Mouse (Mus musculus) embryonic facial prominence, embryonic 14.5 days (tissue): Measurements from ENCODE around the gene Ensa. TPM values are rescaled to one million over a fixed set of nuclear protein-coding genes. Genes with fewer than 3 reads are reported as not detected.

Experiments used
- ATAC-seq: fragments of 200-750 bp; cut with Nextera tagmentation; 2 replicates; pipeline ENCODE4 v1.8.0; 2017; ENCODE audit warnings: low read depth, moderate number of reproducible peaks, moderate TSS enrichment
- DNase-seq: peaks from one replicate; pipeline ENCODE4 v3.0.0-alpha.2; 2015; ENCODE audit warnings: low spot score
- H3K27ac ChIP-seq: fragments of 300-500 bp; sonication (generic); replicated peaks from 2 replicates; pipeline ENCODE4 v1.5.1; 2014; ENCODE audit warnings: low read depth, mild to moderate bottlenecking, low read length, moderate library complexity
- H3K27me3 ChIP-seq: fragments of 300-500 bp; sonication (generic); replicated peaks from 2 replicates; pipeline ENCODE4 v1.6.1; 2014; ENCODE audit warnings: low read length; ENCODE audit not compliant: control insufficient read depth, insufficient read depth
- H3K36me3 ChIP-seq: fragments of 300-500 bp; sonication (generic); 2 replicates; pipeline ENCODE4 v1.6.1; 2014; ENCODE audit warnings: low read length, mixed read lengths; ENCODE audit not compliant: control insufficient read depth, insufficient read depth
- H3K4me1 ChIP-seq: fragments of 300-500 bp; sonication (generic); 2 replicates; pipeline ENCODE4 v1.6.1; 2014; ENCODE audit warnings: antibody characterized with exemption, low read length; ENCODE audit not compliant: control insufficient read depth, insufficient read depth
- H3K4me2 ChIP-seq: fragments of 300-500 bp; sonication (generic); 2 replicates; pipeline ENCODE4 v1.6.1; 2014; ENCODE audit warnings: low read depth, mild to moderate bottlenecking, low read length, moderate library complexity, mixed read lengths
- H3K4me3 ChIP-seq: fragments of 300-500 bp; sonication (generic); 2 replicates; pipeline ENCODE4 v1.5.1; 2014; ENCODE audit warnings: low read depth, mild to moderate bottlenecking, low read length
- H3K9ac ChIP-seq: fragments of 300-500 bp; sonication (generic); 2 replicates; pipeline ENCODE4 v1.6.1; 2014; ENCODE audit warnings: low read depth, mild to moderate bottlenecking, low read length, moderate library complexity, mixed read lengths
- H3K9me3 ChIP-seq: fragments of 300-500 bp; sonication (generic); 2 replicates; pipeline ENCODE4 v1.6.1; 2016; ENCODE audit warnings: low read length; ENCODE audit not compliant: control insufficient read depth
- WGBS: fragments of 180-500 bp; shearing (Covaris S2); extraction: QIAGEN DNeasy Blood & Tissue Kit; methylation state at CpG from one replicate; pipeline ENCODE4 v1.1.7; 2014; 5-methylcytosine and 5-hydroxymethylcytosine counted together
- polyA plus RNA-seq: library from polyadenylated mRNA; unstranded; fragments of >200 nt; fragmentation: Nextera tagmentation; extraction: Ambion mirVana; gene quantifications from 2 replicates; pipeline ENCODE4 v1.2.1, GENCODE M21; 2014

Ensa gene
- polyA plus RNA-seq, 1 experiment from 2014 or later, result 59.8 TPM

DNA sequence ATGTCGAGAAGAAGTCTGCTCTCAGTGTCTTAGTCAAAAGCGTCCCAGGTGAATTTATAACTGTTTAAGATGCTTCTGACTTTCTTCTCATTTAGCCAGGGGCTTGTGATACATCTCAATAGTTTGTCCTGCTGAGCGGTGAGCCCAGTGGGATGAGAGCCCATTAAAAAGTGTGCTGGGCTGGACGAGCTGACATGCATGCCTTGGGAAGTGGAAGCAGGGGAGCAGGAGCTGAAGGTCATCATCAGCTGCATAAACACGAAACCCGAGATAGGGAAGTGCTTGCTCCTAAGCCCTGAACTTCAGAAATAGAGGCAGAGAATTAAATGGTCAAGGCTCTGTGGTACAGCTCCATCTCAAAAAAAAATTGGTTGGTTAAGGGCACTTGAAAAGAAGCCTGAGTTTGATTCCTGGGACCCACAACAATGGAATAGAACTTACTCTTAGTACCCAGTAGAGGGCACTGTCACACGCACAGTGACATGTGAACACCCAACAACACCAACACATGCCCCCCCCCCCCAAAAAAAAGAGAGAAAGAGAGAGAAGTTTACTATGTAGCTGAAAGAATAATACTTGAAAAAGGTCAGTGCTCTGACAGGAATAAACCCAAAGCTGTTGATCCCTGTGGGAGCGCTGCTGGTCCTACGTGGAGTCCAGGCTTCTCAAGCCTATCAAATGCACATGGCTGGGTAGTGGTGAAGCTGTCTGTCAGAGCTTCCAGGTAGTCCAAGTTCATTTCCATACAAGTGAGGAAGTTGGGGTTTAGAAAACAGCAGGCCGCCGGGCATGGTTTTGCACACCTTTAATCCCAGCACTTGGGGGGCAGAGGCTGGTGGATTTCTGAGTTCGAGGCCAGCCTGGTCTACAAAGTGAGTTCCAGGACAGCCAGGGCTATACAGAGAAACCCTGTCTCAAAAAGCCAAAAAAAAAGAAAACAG, 8.1 kb downstream of the Ensa start:
- Histone ChIP-seq H3K9ac (no peak overlapping the region), H3K27ac (no peak overlapping the region), H3K27me3 (no peaks in the 10 kb centered on the region), H3K9me3 (no peaks in the 10 kb centered on the region), H3K36me3 (peaks cover 93% of the 10 kb centered on the region), H3K4me1 (no peaks in the 10 kb centered on the region), H3K4me3 (no peak overlapping the region), H3K4me2 (no peak overlapping the region)
- ATAC-seq, result no peak
- WGBS, result 75% methylated on average over 12 of the region's 12 CpGs
- peak; percentile 40 for DNase-seq

- H3K4me2 ChIP-seq, result no peak overlapping the region
- H3K4me3 ChIP-seq, result no peak overlapping the region
- H3K27me3 ChIP-seq, result no peaks in the 10 kb centered on the region
- no peak for DNase-seq
- no peaks in the 10 kb centered on the region for H3K9me3 ChIP-seq
- no peak overlapping the region for H3K9ac ChIP-seq
- H3K4me1 ChIP-seq, result no peaks in the 10 kb centered on the region
- no peak overlapping the region for H3K27ac ChIP-seq
- ATAC-seq, result no peak
- H3K36me3 ChIP-seq, result peaks cover 79% of the 10 kb centered on the region
- 75% methylated on average over 4 of the region's 4 CpGs for WGBS
These were observed 10.8 kb downstream of the Ensa start for GRCm38 (mm10) chr3:95635636-95636035.

DNA sequence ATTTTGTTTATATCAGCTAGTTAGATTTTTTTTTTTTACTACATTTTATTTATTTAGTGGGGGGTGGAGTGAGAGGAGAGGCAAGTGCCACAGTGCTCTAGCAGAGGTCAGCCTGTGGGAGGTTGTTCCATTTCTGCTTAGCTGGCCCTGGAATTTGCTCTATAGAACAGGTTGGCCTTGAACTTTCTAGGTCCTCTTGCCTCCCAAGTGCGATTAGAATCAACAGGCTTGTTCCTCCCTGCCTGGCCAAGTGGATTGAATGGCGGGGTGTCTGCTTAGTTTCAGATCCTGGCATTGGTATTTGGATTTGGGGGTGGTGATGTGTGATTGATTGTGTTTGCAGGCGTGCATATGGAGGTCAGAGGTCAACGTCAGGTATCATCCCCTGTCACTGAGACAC, 11.3 kb downstream of the Ensa start:
- no peaks in the 10 kb centered on the region for H3K4me1 ChIP-seq
- no peak for ATAC-seq
- H3K4me3 ChIP-seq, result no peak overlapping the region
- 88% methylated on average over 4 of the region's 4 CpGs for WGBS
- peaks cover 75% of the 10 kb centered on the region for H3K36me3 ChIP-seq
- no peak overlapping the region for H3K4me2 ChIP-seq
- H3K27ac ChIP-seq, result no peak overlapping the region
- H3K27me3 ChIP-seq, result no peaks in the 10 kb centered on the region
- no peak overlapping the region for H3K9ac ChIP-seq
- no peaks in the 10 kb centered on the region for H3K9me3 ChIP-seq
- no peak for DNase-seq

DNA sequence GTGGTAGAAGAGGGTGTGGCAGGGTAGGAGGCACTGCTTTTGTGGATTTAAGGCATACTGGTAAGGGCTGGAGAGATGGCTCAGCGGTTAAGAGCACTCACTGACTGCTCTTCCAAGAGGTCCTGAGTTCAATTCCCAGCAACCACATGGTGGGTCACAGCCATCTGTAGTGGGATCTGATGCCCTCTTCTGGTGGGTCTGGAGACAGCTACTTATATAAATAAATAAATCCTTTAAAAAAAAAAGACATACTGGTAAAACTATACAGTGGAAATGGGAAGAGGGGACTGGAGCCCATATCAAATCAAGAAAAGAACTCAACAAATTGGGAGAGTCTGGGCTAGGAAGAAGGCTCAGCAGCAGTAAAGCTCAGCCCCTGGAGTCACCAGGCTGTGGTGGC, 14.9 kb downstream of the Ensa start:
- Histone ChIP-seq H3K4me1 (no peaks in the 10 kb centered on the region), H3K9me3 (no peaks in the 10 kb centered on the region), H3K36me3 (peaks cover 47% of the 10 kb centered on the region), H3K27ac (no peak overlapping the region), H3K4me3 (no peak overlapping the region), H3K4me2 (no peak overlapping the region), H3K9ac (no peak overlapping the region), H3K27me3 (no peaks in the 10 kb centered on the region)
- WGBS, result 89% methylated on average over 1 of the region's 1 CpGs
- ATAC-seq, result no peak
- no peak for DNase-seq

DNA sequence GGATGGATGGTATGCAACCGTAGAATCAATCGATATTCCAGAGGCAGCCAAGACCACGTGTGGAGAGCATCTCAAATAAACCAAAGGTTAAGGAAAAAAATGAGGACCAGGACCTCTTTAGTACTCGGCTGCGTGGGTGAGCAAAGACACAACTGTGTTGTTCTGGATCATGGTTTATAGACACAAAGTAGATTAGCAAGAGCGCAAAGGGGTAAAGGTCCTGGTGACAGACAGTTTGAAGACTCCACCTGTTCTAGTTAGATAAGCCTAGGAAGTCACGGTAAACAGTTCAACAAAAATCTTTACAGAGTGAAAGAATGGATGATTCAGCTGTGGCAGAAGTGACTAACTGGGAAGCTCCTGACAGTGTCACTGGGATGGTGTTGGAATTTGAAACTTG, 18.3 kb downstream of the Ensa start:
- H3K4me2 ChIP-seq, result no peak overlapping the region
- H3K9ac ChIP-seq, result no peak overlapping the region
- no peak for ATAC-seq
- peaks cover 18% of the 10 kb centered on the region; the same call in 1 of the 2 replicates for H3K36me3 ChIP-seq
- no peak overlapping the region for H3K27ac ChIP-seq
- no peaks in the 10 kb centered on the region for H3K27me3 ChIP-seq
- 85% methylated on average over 7 of the region's 7 CpGs for WGBS
- H3K4me1 ChIP-seq, result no peaks in the 10 kb centered on the region
- DNase-seq, result no peak
- H3K9me3 ChIP-seq, result no peaks in the 10 kb centered on the region
- H3K4me3 ChIP-seq, result no peak overlapping the region

DNA sequence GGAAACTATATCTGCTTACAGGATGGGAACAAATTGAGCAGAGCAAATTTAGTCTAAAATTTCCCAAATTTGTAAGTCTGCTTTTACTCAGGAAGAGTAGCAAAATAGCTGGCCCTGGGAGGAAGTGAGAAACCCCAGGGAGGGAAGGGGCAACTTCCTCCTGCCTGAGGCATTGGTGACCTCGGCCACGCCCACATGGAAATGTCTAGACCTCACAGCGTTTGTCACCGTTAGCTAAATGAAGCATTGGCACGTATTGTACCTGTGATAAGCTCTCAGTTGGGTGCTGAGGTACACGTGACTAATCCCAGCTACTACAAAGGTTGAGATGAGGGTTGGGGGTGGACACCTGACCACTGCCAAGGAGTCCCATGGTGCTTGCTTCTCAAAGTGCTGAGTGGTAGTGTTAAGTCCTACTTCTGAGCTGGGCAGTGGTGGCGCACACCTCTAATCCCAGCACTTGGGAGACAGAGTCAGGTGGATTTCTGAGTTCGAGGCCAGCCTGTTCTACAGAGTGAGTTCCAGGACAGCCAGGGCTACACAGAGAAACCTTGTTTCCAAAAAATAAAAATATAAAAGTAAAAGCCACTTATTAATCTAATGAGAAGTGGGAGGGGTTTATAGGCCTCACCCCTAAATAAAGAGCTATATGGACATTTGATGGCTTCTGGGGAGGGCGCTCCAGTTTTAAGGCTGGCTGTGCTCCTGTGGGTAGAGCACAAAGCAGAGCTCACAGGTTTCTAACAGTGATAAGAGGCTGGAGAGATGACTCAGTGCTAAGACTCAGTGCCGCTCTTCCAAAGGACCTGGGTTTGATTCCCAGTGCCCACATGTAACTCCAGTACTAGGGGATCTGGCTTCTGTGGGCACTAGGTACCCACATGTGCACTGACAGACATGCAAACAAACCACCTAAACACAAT, 20.8 kb downstream of the Ensa start:
- H3K27me3 ChIP-seq, result no peaks in the 10 kb centered on the region
- H3K4me2 ChIP-seq, result no peak overlapping the region
- 55% methylated on average over 10 of the region's 10 CpGs for WGBS
- H3K27ac ChIP-seq, result no peak overlapping the region
- H3K9me3 ChIP-seq, result no peaks in the 10 kb centered on the region
- H3K4me3 ChIP-seq, result no peak overlapping the region
- DNase-seq (no peak), ATAC-seq (no peak)
- 0 out of 2 replicates have a peak, but pooled peaks cover 6% of the 10 kb centered on the region for H3K36me3 ChIP-seq
- H3K9ac ChIP-seq, result no peak overlapping the region
- 0 out of 2 replicates have a peak, but pooled peaks cover under 1% of the 10 kb centered on the region for H3K4me1 ChIP-seq

GRCm38 (mm10) chr3:95648016-95648415, 23.2 kb downstream of the Ensa start:
- H3K27ac ChIP-seq, result no peak overlapping the region
- no peaks in the 10 kb centered on the region for H3K27me3 ChIP-seq
- no peak for ATAC-seq
- no peak for DNase-seq
- no peak overlapping the region for H3K9ac ChIP-seq
- no peak overlapping the region for H3K4me3 ChIP-seq
- no peaks in the 10 kb centered on the region for H3K36me3 ChIP-seq
- H3K4me2 ChIP-seq, result no peak overlapping the region
- H3K9me3 ChIP-seq, result no peaks in the 10 kb centered on the region
- 0 out of 2 replicates have a peak, but pooled peaks cover 4% of the 10 kb centered on the region for H3K4me1 ChIP-seq
- WGBS, result 91% methylated on average over 5 of the region's 5 CpGs

DNA sequence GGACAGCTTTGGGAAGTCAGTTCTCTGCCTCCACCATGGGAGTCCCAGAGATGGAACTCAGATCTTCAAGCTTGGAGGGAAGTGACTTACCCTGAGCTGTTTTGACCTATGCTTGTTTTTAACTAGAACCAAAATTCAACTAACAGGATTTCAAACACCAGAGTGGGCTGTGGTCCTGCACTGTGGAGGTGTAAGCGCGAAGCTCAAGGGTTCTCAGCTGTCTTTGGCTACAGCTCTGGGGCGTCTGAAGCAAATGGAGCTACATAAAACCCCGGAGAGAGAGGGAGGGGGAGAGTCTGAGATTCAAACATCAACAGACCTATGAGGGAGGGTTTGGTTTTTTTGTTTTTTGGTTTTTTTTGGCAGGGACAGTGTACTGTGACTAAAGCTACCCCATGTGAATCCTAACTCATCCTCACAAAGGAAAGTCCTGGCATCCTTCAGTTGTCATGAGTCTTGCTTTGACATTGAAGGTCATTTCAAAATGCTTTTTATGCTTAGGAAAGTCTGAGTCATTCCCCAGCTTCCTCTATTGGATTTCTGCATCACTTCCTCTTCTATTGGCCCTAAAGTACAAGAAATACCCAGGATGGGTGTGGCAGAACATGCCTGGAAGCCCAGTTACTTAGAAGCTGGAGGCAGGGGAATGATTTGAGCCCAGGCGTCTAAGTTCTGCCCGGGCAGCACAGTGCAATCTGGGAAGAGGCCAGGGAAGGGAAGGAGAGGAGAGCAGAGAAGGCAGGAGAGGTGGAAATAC, 25.7 kb downstream of the Ensa start:
- H3K9me3 ChIP-seq, result no peaks in the 10 kb centered on the region
- peak; percentile 35; the same call in 1 of the 2 replicates for ATAC-seq
- 50% methylated on average over 6 of the region's 6 CpGs for whole genome bisulfite sequencing
- H3K27me3 ChIP-seq, result no peaks in the 10 kb centered on the region
- H3K9ac ChIP-seq, result no peak overlapping the region
- no peak overlapping the region for H3K4me2 ChIP-seq
- 0 out of 2 replicates have a peak, but pooled peaks cover 4% of the 10 kb centered on the region for H3K4me1 ChIP-seq
- no peak overlapping the region for H3K4me3 ChIP-seq
- no peaks in the 10 kb centered on the region for H3K36me3 ChIP-seq
- DNase-seq, result peak; percentile 73
- H3K27ac ChIP-seq, result peak overlapping the region; percentile 63
